Mouse (Mus musculus) embryo, embryonic 10 days (tissue): ENCODE measurements around the gene Aph1b.
A peak's percentile ranks its signal among the peaks of the same experiment; 100 is the strongest.

Source experiments
- DNase-seq: peaks from one replicate; pipeline ENCODE4 v3.0.0-alpha.2; 2015; ENCODE audit warnings: low spot score

Gene Aph1b

GRCm38 (mm10) chr9:66739516-66739915 is 55.8 kb downstream of the Aph1b start:
- DNase-seq: no peak

- no peak for DNase-seq
Observed at GRCm38 (mm10) chr9:66736551-66736950, 58.7 kb downstream of the Aph1b start.

GRCm38 (mm10) chr9:66736016-66736415 is 59.3 kb downstream of the Aph1b start:
- no peak for DNase-seq

GRCm38 (mm10) chr9:66735122-66735521 is 60.2 kb downstream of the Aph1b start:
- DNase-seq: no peak

- DNase-seq: no peak
Observed at GRCm38 (mm10) chr9:66734568-66734967, 60.7 kb downstream of the Aph1b start.

- peak; percentile 16 for DNase-seq
Observed at GRCm38 (mm10) chr9:66732791-66733691, 62.2 kb downstream of the Aph1b start.

- DNase-seq: no peak
Observed at GRCm38 (mm10) chr9:66731284-66731683, 64.0 kb downstream of the Aph1b start.

- DNase-seq: no peak
Observed at GRCm38 (mm10) chr9:66730556-66730955, 64.7 kb downstream of the Aph1b start.

GRCm38 (mm10) chr9:66727333-66727732 is 68.0 kb downstream of the Aph1b start:
- no peak for DNase-seq

GRCm38 (mm10) chr9:66725591-66725990 is 69.7 kb downstream of the Aph1b start:
- DNase-seq: no peak
